Mouse (Mus musculus): ENCODE measurements at regions not wholly inside any gene's neighbourhood (a gene's known extent, or its start where the extent isn't known, plus 50 kb on each side); places are given as distances from the start of the nearest gene placed in this dataset.

DNA sequence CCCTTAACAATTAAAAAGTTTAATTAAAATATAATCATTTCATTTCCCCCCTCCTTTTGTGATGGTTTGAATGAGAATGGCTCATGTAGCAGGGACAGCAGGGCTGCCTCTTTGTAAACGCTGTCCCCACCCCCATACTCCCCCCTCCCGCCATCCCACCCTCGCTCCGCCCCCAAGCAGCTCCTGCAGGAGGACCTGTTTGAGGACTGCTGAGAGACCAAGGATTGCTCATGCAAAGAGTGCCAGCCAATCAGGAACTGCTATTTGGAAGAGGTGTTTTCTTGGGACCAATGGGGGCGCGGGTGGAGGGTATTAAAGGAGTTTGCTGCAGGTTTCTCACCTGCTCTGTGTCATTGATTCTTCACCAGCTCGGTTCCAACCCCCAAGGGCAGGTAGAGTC lies 154.6 kb downstream of the Dusp6 start:
- DNase-seq (ENCODE audit: low spot score), result no peak
- no peak overlapping the region for H3K27ac ChIP-seq (ENCODE audit: low read depth, low read length)
- no peak overlapping the region for H3K4me3 ChIP-seq (ENCODE audit: low read depth, low read length)
- H3K4me1 ChIP-seq (ENCODE audit: insufficient read depth, low read length), result no peaks in the 10 kb centered on the region
- H3K27me3 ChIP-seq (ENCODE audit: insufficient read depth, low read length), result no peaks in the 10 kb centered on the region
- TF ChIP-seq CTCF (IDR thresholded peaks at IDR 0.05), result no peak
- WGBS, result 53% methylated on average over 7 of the region's 7 CpGs
- no peak for ATAC-seq (ENCODE audit: low FRiP score)
- H3K9me3 ChIP-seq (ENCODE audit: low read length), result no peaks in the 10 kb centered on the region
- H3K4me2 ChIP-seq (ENCODE audit: low read depth, low read length, poor library complexity, severe bottlenecking), result no peak overlapping the region
- H3K9ac ChIP-seq (replicated peaks; ENCODE audit: low read length, poor library complexity, severe bottlenecking), result no peak overlapping the region
- H3K36me3 ChIP-seq (ENCODE audit: insufficient read depth, low read length), result no peaks in the 10 kb centered on the region

GRCm38 (mm10) chr10:99418497-99418896 lies 155.5 kb downstream of the Dusp6 start:
- ATAC-seq (ENCODE audit: low FRiP score) (no peak), DNase-seq (ENCODE audit: low spot score) (no peak)
- no peaks in the 10 kb centered on the region for H3K36me3 ChIP-seq (ENCODE audit: insufficient read depth, low read length)
- no peak for TF ChIP-seq CTCF (IDR thresholded peaks at IDR 0.05)
- H3K4me1 ChIP-seq (ENCODE audit: insufficient read depth, low read length), result no peaks in the 10 kb centered on the region
- no peaks in the 10 kb centered on the region for H3K27me3 ChIP-seq (ENCODE audit: insufficient read depth, low read length)
- no peaks in the 10 kb centered on the region for H3K9me3 ChIP-seq (ENCODE audit: low read length)
- H3K4me3 ChIP-seq (ENCODE audit: low read depth, low read length), result no peak overlapping the region
- no peak overlapping the region for H3K4me2 ChIP-seq (ENCODE audit: low read depth, low read length, poor library complexity, severe bottlenecking)
- H3K27ac ChIP-seq (ENCODE audit: low read depth, low read length), result no peak overlapping the region
- no peak overlapping the region for H3K9ac ChIP-seq (replicated peaks; ENCODE audit: low read length, poor library complexity, severe bottlenecking)

DNA sequence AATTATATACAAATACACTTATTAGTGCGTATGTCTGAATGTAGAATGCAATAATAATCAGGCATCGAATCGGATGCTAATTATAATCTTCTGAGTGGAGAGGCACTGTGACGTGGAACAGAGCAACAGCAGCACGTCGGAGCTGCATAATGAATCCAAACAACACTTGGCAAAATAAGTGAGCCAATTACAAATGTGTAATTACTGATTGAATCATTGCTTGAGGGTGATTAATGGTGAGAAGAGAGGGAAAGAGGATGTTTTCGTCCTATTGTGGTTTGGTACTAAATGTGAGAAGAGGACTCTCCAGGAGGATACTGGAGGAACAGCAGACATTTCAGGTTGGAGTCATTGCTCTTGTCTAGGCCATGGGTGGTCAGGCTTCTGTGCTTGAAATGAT lies 156.5 kb downstream of the Dusp6 start:
- no peaks in the 10 kb centered on the region for H3K4me1 ChIP-seq (ENCODE audit: insufficient read depth, low read length)
- DNase-seq (ENCODE audit: low spot score) (peak; percentile 13), ATAC-seq (ENCODE audit: low FRiP score) (no peak)
- H3K4me2 ChIP-seq (ENCODE audit: low read depth, low read length, poor library complexity, severe bottlenecking), result no peak overlapping the region
- H3K9me3 ChIP-seq (ENCODE audit: low read length), result no peaks in the 10 kb centered on the region
- TF ChIP-seq CTCF (IDR thresholded peaks at IDR 0.05), result no peak
- H3K4me3 ChIP-seq (ENCODE audit: low read depth, low read length), result no peak overlapping the region
- no peaks in the 10 kb centered on the region for H3K27me3 ChIP-seq (ENCODE audit: insufficient read depth, low read length)
- H3K9ac ChIP-seq (replicated peaks; ENCODE audit: low read length, poor library complexity, severe bottlenecking), result no peak overlapping the region
- WGBS, result 72% methylated on average over 7 of the region's 7 CpGs
- no peak overlapping the region for H3K27ac ChIP-seq (ENCODE audit: low read depth, low read length)
- H3K36me3 ChIP-seq (ENCODE audit: insufficient read depth, low read length), result no peaks in the 10 kb centered on the region

GRCm38 (mm10) chr10:99423406-99423805 lies 160.4 kb downstream of the Dusp6 start:
- 94% methylated on average over 5 of the region's 5 CpGs for WGBS
- TF ChIP-seq CTCF (IDR thresholded peaks at IDR 0.05), result no peak

DNA sequence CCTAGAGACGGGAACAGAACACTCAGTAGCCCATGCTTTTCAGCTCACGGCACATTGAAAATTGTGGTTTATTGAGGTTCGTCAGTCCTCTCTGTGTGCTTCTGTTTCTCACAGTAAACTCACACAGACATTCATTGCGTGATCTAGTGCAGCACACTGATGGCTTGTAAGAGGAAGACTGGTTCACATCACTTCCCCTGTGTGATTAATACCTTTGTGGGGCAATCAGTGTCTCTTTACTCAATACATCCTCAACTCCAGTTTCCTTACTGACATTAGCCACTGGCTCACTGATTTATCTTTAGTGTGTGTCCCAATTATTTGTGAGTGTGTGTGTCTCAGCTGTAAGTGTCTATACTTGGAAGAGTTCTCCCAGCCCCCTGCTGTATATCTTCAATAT lies 162.2 kb downstream of the Dusp6 start:
- Histone ChIP-seq H3K4me3 (ENCODE audit: low read depth, low read length) (no peak overlapping the region), H3K4me1 (ENCODE audit: insufficient read depth, low read length) (no peaks in the 10 kb centered on the region), H3K27me3 (ENCODE audit: insufficient read depth, low read length) (no peaks in the 10 kb centered on the region), H3K9ac (replicated peaks; ENCODE audit: low read length, poor library complexity, severe bottlenecking) (no peak overlapping the region), H3K4me2 (ENCODE audit: low read depth, low read length, poor library complexity, severe bottlenecking) (no peak overlapping the region), H3K36me3 (ENCODE audit: insufficient read depth, low read length) (no peaks in the 10 kb centered on the region), H3K9me3 (ENCODE audit: low read length) (no peaks in the 10 kb centered on the region), H3K27ac (ENCODE audit: low read depth, low read length) (no peak overlapping the region)
- TF ChIP-seq CTCF (IDR thresholded peaks at IDR 0.05), result no peak
- no peak for DNase-seq (ENCODE audit: low spot score)
- no peak for ATAC-seq (ENCODE audit: low FRiP score)
- 89% methylated on average over 4 of the region's 4 CpGs for WGBS

More at GRCm38 (mm10) chr10:99423406-99423805, 160.4 kb downstream of the Dusp6 start:
- no peak for DNase-seq (ENCODE audit: low spot score)
- H3K4me1 ChIP-seq (ENCODE audit: insufficient read depth, low read length), result no peaks in the 10 kb centered on the region
- H3K9me3 ChIP-seq (ENCODE audit: low read length), result no peaks in the 10 kb centered on the region
- no peaks in the 10 kb centered on the region for H3K27me3 ChIP-seq (ENCODE audit: insufficient read depth, low read length)
- H3K27ac ChIP-seq (ENCODE audit: low read depth, low read length), result no peak overlapping the region
- no peak for ATAC-seq (ENCODE audit: low FRiP score)
- no peaks in the 10 kb centered on the region for H3K36me3 ChIP-seq (ENCODE audit: insufficient read depth, low read length)
- no peak overlapping the region for H3K4me3 ChIP-seq (ENCODE audit: low read depth, low read length)
- no peak overlapping the region for H3K4me2 ChIP-seq (ENCODE audit: low read depth, low read length, poor library complexity, severe bottlenecking)
- no peak overlapping the region for H3K9ac ChIP-seq (replicated peaks; ENCODE audit: low read length, poor library complexity, severe bottlenecking)

DNA sequence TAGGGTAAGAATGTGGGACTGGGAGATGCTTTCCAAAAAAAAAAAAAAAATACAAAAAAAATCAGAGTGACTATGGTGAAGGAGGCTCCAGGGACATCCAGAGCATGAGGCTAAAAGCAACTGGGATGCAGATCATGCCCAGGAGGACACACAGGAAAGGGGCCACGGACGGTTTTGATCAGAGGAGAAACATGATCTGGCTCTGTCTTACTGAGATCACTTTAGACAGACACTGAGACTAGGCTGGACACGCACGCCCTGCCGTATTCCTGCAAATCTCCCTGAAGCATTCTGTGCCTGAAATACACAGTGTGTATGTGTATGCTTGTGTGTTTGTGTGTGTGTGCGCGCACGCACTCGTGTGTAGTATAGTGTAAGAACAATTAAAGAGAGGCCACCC lies 167.1 kb downstream of the Dusp6 start:
- Histone ChIP-seq H3K36me3 (ENCODE audit: insufficient read depth, low read length) (no peaks in the 10 kb centered on the region), H3K4me1 (ENCODE audit: insufficient read depth, low read length) (0 out of 2 replicates have a peak, but pooled peaks cover 3% of the 10 kb centered on the region), H3K4me3 (ENCODE audit: low read depth, low read length) (no peak overlapping the region), H3K9ac (replicated peaks; ENCODE audit: low read length, poor library complexity, severe bottlenecking) (no peak overlapping the region), H3K27ac (ENCODE audit: low read depth, low read length) (no peak overlapping the region), H3K27me3 (ENCODE audit: insufficient read depth, low read length) (no peaks in the 10 kb centered on the region), H3K9me3 (ENCODE audit: low read length) (0 out of 2 replicates have a peak, but pooled peaks cover 4% of the 10 kb centered on the region), H3K4me2 (ENCODE audit: low read depth, low read length, poor library complexity, severe bottlenecking) (no peak overlapping the region)
- WGBS, result 65% methylated on average over 9 of the region's 9 CpGs
- DNase-seq (ENCODE audit: low spot score) (no peak), ATAC-seq (ENCODE audit: low FRiP score) (no peak)
- TF ChIP-seq CTCF (IDR thresholded peaks at IDR 0.05), result no peak
